Mouse (Mus musculus) liver, embryonic 11.5 days (tissue): ENCODE results near the gene Oas3. TPM values are rescaled to one million over a fixed set of nuclear protein-coding genes. Genes with fewer than 3 reads are reported as not detected.
"Not testable (repeated sequence)": the region's sequence is repeated elsewhere in the genome, so short reads cannot be mapped to it uniquely, and the experiment has no call there.

Source experiments
- ATAC-seq: fragments of 200-750 bp; cut with Nextera tagmentation; replicated peaks from 2 replicates; pipeline ENCODE4 v1.8.0; 2017; ENCODE audit warnings: moderate number of reproducible peaks, mild to moderate bottlenecking, moderate TSS enrichment, moderate library complexity; ENCODE audit not compliant: low FRiP score
- DNase-seq: peaks from one replicate; pipeline ENCODE4 v3.0.0-alpha.2; 2017; ENCODE audit warnings: low spot score
- H3K27ac ChIP-seq: fragments of 300-500 bp; sonication (generic); 2 replicates; pipeline ENCODE4 v1.5.1; 2014; ENCODE audit warnings: mild to moderate bottlenecking, low read depth, low read length, control low read depth
- H3K27me3 ChIP-seq: fragments of 300-500 bp; sonication (generic); replicated peaks from 2 replicates; pipeline ENCODE4 v1.6.1; 2014; ENCODE audit warnings: low read length, mixed read lengths; ENCODE audit not compliant: control insufficient read depth, insufficient read depth
- H3K36me3 ChIP-seq: fragments of 300-500 bp; sonication (generic); 2 replicates; pipeline ENCODE4 v1.6.1; 2014; ENCODE audit warnings: mild to moderate bottlenecking, low read length, moderate library complexity, mixed read lengths; ENCODE audit not compliant: control insufficient read depth, insufficient read depth
- H3K4me1 ChIP-seq: fragments of 300-500 bp; sonication (generic); replicated peaks from 2 replicates; pipeline ENCODE4 v1.6.1; 2014; ENCODE audit warnings: low read length, mixed read lengths; ENCODE audit not compliant: control insufficient read depth, insufficient read depth
- H3K4me2 ChIP-seq: fragments of 300-500 bp; sonication (generic); 2 replicates; pipeline ENCODE4 v1.6.1; 2014; ENCODE audit warnings: mild to moderate bottlenecking, control low read depth, moderate library complexity
- H3K4me3 ChIP-seq: fragments of 300-500 bp; sonication (generic); 2 replicates; pipeline ENCODE4 v1.5.1; 2014; ENCODE audit warnings: low read depth, low read length, control low read depth
- H3K9ac ChIP-seq: fragments of 300-500 bp; sonication (generic); 2 replicates; pipeline ENCODE4 v1.6.1; 2014; ENCODE audit warnings: low read depth, low read length, control low read depth
- H3K9me3 ChIP-seq: fragments of 300-500 bp; sonication (generic); 2 replicates; pipeline ENCODE4 v1.6.1; 2016; ENCODE audit warnings: low read length, inconsistent platforms, mixed read lengths; ENCODE audit not compliant: control insufficient read depth
- WGBS: fragments of 180-500 bp; shearing (Covaris S2); extraction: QIAGEN DNeasy Blood & Tissue Kit; methylation state at CpG from one replicate; pipeline ENCODE4 v1.1.7; 2014; 5-methylcytosine and 5-hydroxymethylcytosine counted together
- polyA plus RNA-seq: library from polyadenylated mRNA; unstranded; fragments of >200 nt; fragmentation: Nextera tagmentation; extraction: Ambion mirVana; gene quantifications from 2 replicates; pipeline ENCODE4 v1.2.1, GENCODE M21; 2014

Oas3 gene
- polyA plus RNA-seq, 1 experiment from 2014 or later = 0.04 TPM

GRCm38 (mm10) chr5:120798147-120798546 is 20.7 kb upstream of the Oas3 start:
- WGBS = 69% methylated on average over 5 of the region's 5 CpGs
- not testable (repeated sequence) for H3K27ac ChIP-seq, H3K4me1 ChIP-seq, H3K4me2 ChIP-seq, H3K27me3 ChIP-seq, H3K4me3 ChIP-seq, ATAC-seq, DNase-seq, H3K9ac ChIP-seq, H3K9me3 ChIP-seq, H3K36me3 ChIP-seq

DNA sequence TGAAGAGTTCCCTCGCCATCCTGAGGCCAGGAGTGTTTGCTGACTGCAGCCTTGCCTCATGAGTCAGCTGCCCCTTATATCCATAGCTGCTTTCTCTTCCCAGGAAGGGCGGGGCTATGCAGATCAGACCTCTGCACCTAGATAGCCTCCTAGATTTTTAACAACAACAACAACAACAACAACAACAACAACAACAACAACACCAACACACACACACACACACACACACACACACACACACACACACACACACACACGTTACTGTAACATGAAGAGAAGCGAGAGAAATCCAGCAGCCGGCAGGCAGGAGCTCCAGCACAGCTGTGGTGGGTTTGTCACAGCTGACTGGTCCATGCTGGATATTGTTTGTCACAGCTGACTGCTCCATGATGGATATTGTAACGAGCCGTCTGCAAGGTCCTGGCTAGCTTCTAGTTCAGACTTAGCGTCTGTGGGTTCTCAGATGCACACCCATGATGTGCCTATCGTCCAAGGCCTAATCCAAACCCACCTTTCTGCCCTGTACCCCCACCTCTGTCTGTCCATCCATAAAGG is 18.1 kb upstream of the Oas3 start, which contains the start of gene Oas1e:
TSS of gene Oas1e (minus strand) at position 51 of the 555 bp plus-strand sequence.
- H3K4me3 ChIP-seq, H3K27me3 ChIP-seq, H3K4me1 ChIP-seq, H3K36me3 ChIP-seq, H3K4me2 ChIP-seq, H3K9me3 ChIP-seq, ATAC-seq, DNase-seq, H3K9ac ChIP-seq, H3K27ac ChIP-seq: not testable (repeated sequence)
- WGBS = 72% methylated on average over 9 of the region's 9 CpGs

DNA sequence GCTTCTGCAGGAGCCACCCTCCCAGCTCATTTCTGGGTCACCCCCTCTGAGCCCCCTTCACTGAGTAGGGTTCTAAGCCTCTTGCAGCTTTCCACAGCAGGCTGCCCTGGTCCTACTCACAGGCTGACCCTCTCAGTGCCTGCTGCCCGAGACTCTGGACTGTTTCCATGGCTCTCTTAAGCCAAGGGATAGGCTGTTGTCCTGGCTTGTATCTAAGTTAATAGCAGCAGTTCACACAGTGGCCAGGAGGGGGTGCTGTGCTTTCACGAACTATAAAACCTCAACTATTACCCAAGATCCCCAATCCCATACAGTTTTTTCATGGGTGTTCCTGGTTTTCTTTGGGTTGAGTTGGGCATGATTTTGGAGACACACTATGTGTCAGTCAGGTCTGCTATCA is 15.6 kb upstream of the Oas3 start:
- WGBS = 19% methylated on average over 2 of the region's 2 CpGs
- H3K27me3 ChIP-seq = no peaks in the 10 kb centered on the region
- H3K4me3 ChIP-seq = no peak overlapping the region
- H3K9ac ChIP-seq = no peak overlapping the region
- H3K9me3 ChIP-seq = no peaks in the 10 kb centered on the region
- no peak overlapping the region for H3K4me2 ChIP-seq
- DNase-seq (no peak), ATAC-seq (no peak)
- H3K27ac ChIP-seq = no peak overlapping the region
- no peaks in the 10 kb centered on the region for H3K4me1 ChIP-seq
- no peaks in the 10 kb centered on the region for H3K36me3 ChIP-seq

DNA sequence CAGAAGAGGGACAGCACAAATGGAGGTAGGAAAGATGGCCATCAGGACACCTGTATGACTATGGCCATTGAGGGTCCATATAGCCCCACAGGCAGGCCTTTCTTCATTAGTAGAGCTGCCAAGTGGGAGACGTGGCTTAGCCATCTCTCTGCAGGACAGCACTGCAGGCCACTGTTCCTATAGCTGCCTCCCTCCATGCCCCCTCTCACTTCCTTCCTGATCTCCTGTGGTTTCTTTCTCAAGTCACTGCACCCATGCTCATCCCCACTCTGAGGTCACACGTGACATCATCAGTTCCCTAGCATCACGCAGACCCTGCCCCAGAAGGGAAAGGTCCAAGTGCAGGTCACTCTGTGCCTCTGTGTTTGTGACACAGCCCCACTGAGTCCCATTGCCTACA is 9.6 kb upstream of the Oas3 start:
- 32% methylated on average over 3 of the region's 3 CpGs for WGBS
- H3K36me3 ChIP-seq = no peaks in the 10 kb centered on the region
- no peak overlapping the region for H3K4me2 ChIP-seq
- no peaks in the 10 kb centered on the region for H3K27me3 ChIP-seq
- H3K27ac ChIP-seq = no peak overlapping the region
- H3K9me3 ChIP-seq = no peaks in the 10 kb centered on the region
- no peak for DNase-seq
- H3K4me1 ChIP-seq = no peaks in the 10 kb centered on the region
- no peak for ATAC-seq
- no peak overlapping the region for H3K9ac ChIP-seq
- H3K4me3 ChIP-seq = no peak overlapping the region

- no peak overlapping the region for H3K4me3 ChIP-seq
- no peak overlapping the region for H3K27ac ChIP-seq
- no peak for ATAC-seq
- no peaks in the 10 kb centered on the region for H3K9me3 ChIP-seq
- no peaks in the 10 kb centered on the region for H3K4me1 ChIP-seq
- no peaks in the 10 kb centered on the region for H3K27me3 ChIP-seq
- no peak overlapping the region for H3K4me2 ChIP-seq
- H3K9ac ChIP-seq = no peak overlapping the region
- WGBS = 61% methylated on average over 2 of the region's 2 CpGs
- H3K36me3 ChIP-seq = no peaks in the 10 kb centered on the region
- DNase-seq = no peak
These were observed 5.0 kb upstream of the Oas3 start for GRCm38 (mm10) chr5:120782446-120782845.

DNA sequence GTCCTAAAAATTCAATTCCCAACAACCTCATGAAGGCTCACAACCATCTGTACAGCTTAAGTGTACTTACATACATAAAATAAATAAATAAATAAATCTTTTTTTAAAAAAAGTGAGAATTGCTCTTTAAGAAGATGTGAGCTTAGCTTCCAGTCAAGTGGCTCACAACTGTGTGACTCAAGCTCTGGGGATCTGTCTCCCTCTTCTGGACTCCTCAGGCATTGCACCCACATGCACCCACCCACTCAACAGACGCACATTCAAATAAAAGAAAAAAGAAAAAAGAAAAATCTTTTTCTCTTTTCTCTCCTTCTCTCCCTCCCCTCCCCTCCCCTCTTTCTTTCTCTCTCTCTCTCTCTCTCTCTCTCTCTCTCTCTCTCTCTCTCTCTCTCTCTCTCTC is 4.2 kb upstream of the Oas3 start:
- H3K4me2 ChIP-seq = no peak overlapping the region
- no peak overlapping the region for H3K4me3 ChIP-seq
- no peaks in the 10 kb centered on the region for H3K36me3 ChIP-seq
- no peaks in the 10 kb centered on the region for H3K4me1 ChIP-seq
- H3K9ac ChIP-seq = no peak overlapping the region
- WGBS = 90% methylated on average over 1 of the region's 1 CpGs
- ATAC-seq (no peak), DNase-seq (no peak)
- no peaks in the 10 kb centered on the region for H3K9me3 ChIP-seq
- no peak overlapping the region for H3K27ac ChIP-seq
- H3K27me3 ChIP-seq = no peaks in the 10 kb centered on the region

DNA sequence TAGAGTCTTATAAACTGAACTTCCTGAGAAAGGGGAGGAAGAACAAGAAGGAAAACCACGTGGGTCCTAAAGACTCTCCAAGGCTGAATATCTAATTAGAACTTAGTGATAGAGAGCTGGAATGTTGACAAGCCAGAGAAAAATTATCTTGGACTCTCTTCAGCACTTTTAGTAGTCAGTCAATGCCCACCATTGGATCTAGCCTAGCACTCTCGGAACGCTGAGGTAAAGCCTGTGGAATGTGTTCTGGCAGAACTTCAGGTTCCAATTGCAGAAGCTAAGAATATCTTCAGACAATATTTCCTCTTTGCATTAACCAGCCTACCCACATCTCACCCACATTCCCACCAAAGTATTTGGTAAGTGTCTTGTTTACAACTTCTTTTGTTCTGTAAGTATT is 2.5 kb upstream of the Oas3 start:
- no peaks in the 10 kb centered on the region for H3K27me3 ChIP-seq
- H3K9me3 ChIP-seq = no peaks in the 10 kb centered on the region
- no peaks in the 10 kb centered on the region for H3K4me1 ChIP-seq
- no peak for ATAC-seq
- no peaks in the 10 kb centered on the region for H3K36me3 ChIP-seq
- DNase-seq = no peak
- H3K4me2 ChIP-seq = no peak overlapping the region
- H3K27ac ChIP-seq = no peak overlapping the region
- 47% methylated on average over 3 of the region's 3 CpGs for WGBS
- no peak overlapping the region for H3K9ac ChIP-seq
- H3K4me3 ChIP-seq = no peak overlapping the region

GRCm38 (mm10) chr5:120778941-120779340 is 1.5 kb upstream of the Oas3 start:
- no peaks in the 10 kb centered on the region for H3K9me3 ChIP-seq
- no peak for ATAC-seq
- WGBS = 35% methylated on average over 2 of the region's 2 CpGs
- no peak overlapping the region for H3K4me3 ChIP-seq
- no peak for DNase-seq
- no peak overlapping the region for H3K27ac ChIP-seq
- H3K36me3 ChIP-seq = no peaks in the 10 kb centered on the region
- H3K4me1 ChIP-seq = no peaks in the 10 kb centered on the region
- H3K27me3 ChIP-seq = no peaks in the 10 kb centered on the region
- H3K9ac ChIP-seq = no peak overlapping the region
- no peak overlapping the region for H3K4me2 ChIP-seq

- DNase-seq (no peak), ATAC-seq (no peak)
- Histone ChIP-seq H3K4me2 (no peak overlapping the region), H3K27ac (no peak overlapping the region), H3K36me3 (no peaks in the 10 kb centered on the region), H3K9me3 (no peaks in the 10 kb centered on the region), H3K4me1 (no peaks in the 10 kb centered on the region), H3K27me3 (no peaks in the 10 kb centered on the region), H3K9ac (no peak overlapping the region), H3K4me3 (no peak overlapping the region)
- 70% methylated on average over 5 of the region's 5 CpGs for WGBS
These were observed 660 bp downstream of the Oas3 start for GRCm38 (mm10) chr5:120776801-120777200.
